Mouse (Mus musculus) macrophage (primary cell): ENCODE results near the gene Bcar3. TPM values are rescaled to one million over a fixed set of nuclear protein-coding genes. Genes with fewer than 3 reads are reported as not detected.

ENCODE experiments used
- H3K27ac ChIP-seq: fragments of 350-480 bp; formaldehyde crosslinking; 2 replicates; pipeline ENCODE4 v1.9.0; 2021
- H3K36me3 ChIP-seq: fragments of 350-480 bp; formaldehyde crosslinking; 2 replicates; pipeline ENCODE4 v1.9.0; 2021; ENCODE audit errors: inconsistent target
- H3K4me3 ChIP-seq: fragments of 350-480 bp; formaldehyde crosslinking; 2 replicates; pipeline ENCODE4 v1.9.0; 2021; ENCODE audit errors: inconsistent target
- H3K79me2 ChIP-seq: fragments of 350-480 bp; formaldehyde crosslinking; 2 replicates; pipeline ENCODE4 v1.9.0; 2021; ENCODE audit errors: inconsistent target
- WGBS: methylation state at CpG from one replicate; pipeline ENCODE4 v1.1.7; 2026; ENCODE audit warnings: inconsistent platforms; ENCODE audit not compliant: missing documents; 5-methylcytosine and 5-hydroxymethylcytosine counted together
- polyA plus RNA-seq: library from polyadenylated mRNA; stranded (reverse); fragments of 250-400 nt; gene quantifications from 3 replicates; pipeline ENCODE4 v1.2.4, GENCODE M21; 2018; ENCODE audit warnings: inconsistent platforms

Bcar3 gene
- polyA plus RNA-seq, 1 experiment from 2014 or later = 14.2 TPM

GRCm38 (mm10) chr3:122307894-122308671 lies 14.1 kb downstream of the Bcar3 start:
- 56% methylated on average over 4 of the region's 4 CpGs for WGBS
- H3K36me3 ChIP-seq = no peaks in the 10 kb centered on the region
- H3K27ac ChIP-seq = no peak overlapping the region
- H3K4me3 ChIP-seq = no peak overlapping the region
- no peaks in the 10 kb centered on the region for H3K79me2 ChIP-seq

- Histone ChIP-seq H3K36me3 (no peaks in the 10 kb centered on the region), H3K4me3 (no peak overlapping the region), H3K27ac (no peak overlapping the region), H3K79me2 (no peaks in the 10 kb centered on the region)
- WGBS = 7% methylated on average over 6 of the region's 6 CpGs
Observed at GRCm38 (mm10) chr3:122308981-122309380, 15.0 kb downstream of the Bcar3 start.

- H3K36me3 ChIP-seq = no peaks in the 10 kb centered on the region
- H3K4me3 ChIP-seq = no peak overlapping the region
- 23% methylated on average over 2 of the region's 2 CpGs for WGBS
- H3K79me2 ChIP-seq = no peaks in the 10 kb centered on the region
- no peak overlapping the region for H3K27ac ChIP-seq
Observed at GRCm38 (mm10) chr3:122312078-122312477, 18.1 kb downstream of the Bcar3 start.

- 96% methylated on average over 10 of the region's 10 CpGs for WGBS
- Histone ChIP-seq H3K79me2 (no peaks in the 10 kb centered on the region), H3K4me3 (no peak overlapping the region), H3K36me3 (no peaks in the 10 kb centered on the region), H3K27ac (no peak overlapping the region)
Observed at GRCm38 (mm10) chr3:122312936-122313629, 19.1 kb downstream of the Bcar3 start.

GRCm38 (mm10) chr3:122313936-122314335 lies 20.0 kb downstream of the Bcar3 start:
- no peaks in the 10 kb centered on the region for H3K79me2 ChIP-seq
- H3K4me3 ChIP-seq = no peak overlapping the region
- no peak overlapping the region for H3K27ac ChIP-seq
- WGBS = 87% methylated on average over 7 of the region's 7 CpGs
- H3K36me3 ChIP-seq = no peaks in the 10 kb centered on the region

GRCm38 (mm10) chr3:122316621-122317020 lies 22.7 kb downstream of the Bcar3 start:
- no peak overlapping the region for H3K4me3 ChIP-seq

GRCm38 (mm10) chr3:122317339-122317738 lies 23.4 kb downstream of the Bcar3 start:
- Histone ChIP-seq H3K36me3 (no peaks in the 10 kb centered on the region), H3K79me2 (no peaks in the 10 kb centered on the region), H3K27ac (no peak overlapping the region), H3K4me3 (no peak overlapping the region)
- WGBS = 97% methylated on average over 6 of the region's 6 CpGs

More at GRCm38 (mm10) chr3:122316621-122317020, 22.7 kb downstream of the Bcar3 start:
- no peaks in the 10 kb centered on the region for H3K36me3 ChIP-seq
- no peak overlapping the region for H3K27ac ChIP-seq
- WGBS = 77% methylated on average over 11 of the region's 11 CpGs
- no peaks in the 10 kb centered on the region for H3K79me2 ChIP-seq

- 21% methylated on average over 9 of the region's 9 CpGs for WGBS
- no peak overlapping the region for H3K27ac ChIP-seq
- H3K36me3 ChIP-seq = no peaks in the 10 kb centered on the region
- H3K4me3 ChIP-seq = no peak overlapping the region
- no peaks in the 10 kb centered on the region for H3K79me2 ChIP-seq
Observed at GRCm38 (mm10) chr3:122322226-122322625, 28.3 kb downstream of the Bcar3 start.

GRCm38 (mm10) chr3:122323841-122324240 lies 29.9 kb downstream of the Bcar3 start:
- Histone ChIP-seq H3K36me3 (no peaks in the 10 kb centered on the region), H3K27ac (no peak overlapping the region), H3K79me2 (no peaks in the 10 kb centered on the region), H3K4me3 (no peak overlapping the region)
- WGBS = 92% methylated on average over 5 of the region's 6 CpGs

- 94% methylated on average over 3 of the region's 3 CpGs for WGBS
- Histone ChIP-seq H3K79me2 (no peaks in the 10 kb centered on the region), H3K36me3 (no peaks in the 10 kb centered on the region), H3K4me3 (no peak overlapping the region), H3K27ac (no peak overlapping the region)
Observed at GRCm38 (mm10) chr3:122324528-122324927, 30.6 kb downstream of the Bcar3 start.

GRCm38 (mm10) chr3:122330484-122330883 lies 36.5 kb downstream of the Bcar3 start:
- no peaks in the 10 kb centered on the region for H3K79me2 ChIP-seq
- WGBS = 92% methylated on average over 12 of the region's 12 CpGs
- H3K4me3 ChIP-seq = no peak overlapping the region
- no peak overlapping the region for H3K27ac ChIP-seq
- H3K36me3 ChIP-seq = no peaks in the 10 kb centered on the region

GRCm38 (mm10) chr3:122333493-122333892 lies 39.6 kb downstream of the Bcar3 start:
- WGBS = 91% methylated on average over 4 of the region's 4 CpGs
- no peaks in the 10 kb centered on the region for H3K79me2 ChIP-seq
- H3K4me3 ChIP-seq = no peak overlapping the region
- H3K36me3 ChIP-seq = no peaks in the 10 kb centered on the region
- H3K27ac ChIP-seq = no peak overlapping the region

GRCm38 (mm10) chr3:122333902-122334301 lies 40.0 kb downstream of the Bcar3 start:
- WGBS = 70% methylated on average over 6 of the region's 7 CpGs
- H3K36me3 ChIP-seq = no peaks in the 10 kb centered on the region
- no peaks in the 10 kb centered on the region for H3K79me2 ChIP-seq
- H3K4me3 ChIP-seq = no peak overlapping the region
- H3K27ac ChIP-seq = no peak overlapping the region

GRCm38 (mm10) chr3:122334375-122334774 lies 40.4 kb downstream of the Bcar3 start:
- no peak overlapping the region for H3K4me3 ChIP-seq
- no peak overlapping the region for H3K27ac ChIP-seq
- no peaks in the 10 kb centered on the region for H3K79me2 ChIP-seq
- 60% methylated on average over 7 of the region's 7 CpGs for WGBS
- no peaks in the 10 kb centered on the region for H3K36me3 ChIP-seq

GRCm38 (mm10) chr3:122336030-122336429 lies 42.1 kb downstream of the Bcar3 start:
- Histone ChIP-seq H3K36me3 (no peaks in the 10 kb centered on the region), H3K4me3 (no peak overlapping the region), H3K79me2 (no peaks in the 10 kb centered on the region), H3K27ac (no peak overlapping the region)
- 94% methylated on average over 4 of the region's 4 CpGs for WGBS
